Mouse (Mus musculus) heart, postnatal 0 days (tissue): ENCODE data around the gene Wasf3.

Source experiments
- CTCF ChIP-seq: IDR thresholded peaks from 2 replicates; pipeline ENCODE4 v1.5.1; 2016; ENCODE audit warnings: antibody characterized with exemption, control low read depth, low read depth
- EP300 ChIP-seq: IDR thresholded peaks from 2 replicates; pipeline ENCODE4 v1.6.1; 2016; ENCODE audit warnings: antibody characterized with exemption, low read depth

DNA sequence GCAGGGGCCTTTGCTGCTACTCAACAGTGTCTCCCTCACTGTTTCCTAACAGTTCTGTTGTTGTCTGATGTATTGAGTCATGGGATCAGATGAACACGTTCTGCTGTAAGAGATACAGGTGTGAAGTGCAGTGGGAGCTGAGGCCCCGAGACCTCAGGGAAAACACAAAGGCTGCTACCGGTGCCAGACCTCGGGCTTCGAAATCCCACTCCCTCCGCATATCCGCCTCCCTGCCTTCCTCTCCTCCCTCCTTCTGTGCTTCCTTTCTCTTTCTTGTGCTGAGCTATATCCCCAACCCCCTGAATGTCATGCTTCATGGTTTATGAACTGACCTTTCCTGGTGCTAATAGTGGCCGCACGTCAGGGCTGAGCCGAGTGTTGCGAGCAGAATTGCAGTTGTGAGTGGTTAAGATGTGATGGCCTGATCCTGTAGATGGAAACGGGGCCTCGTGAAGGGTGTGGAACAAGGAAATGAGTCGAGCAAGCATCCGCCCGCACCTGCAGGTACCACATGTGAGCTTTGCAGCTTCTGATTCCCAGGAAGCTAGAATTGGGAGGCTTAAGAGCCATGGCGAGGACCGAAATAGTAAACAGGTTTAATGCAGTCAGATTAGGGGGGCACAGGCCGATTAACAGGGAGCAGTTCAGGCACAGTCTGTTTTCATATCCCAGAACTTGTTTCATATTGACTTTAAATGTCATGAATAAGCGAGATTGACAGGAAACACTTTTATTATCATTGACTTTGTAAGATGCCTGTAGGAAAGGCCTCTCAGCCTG is 31.7 kb downstream of the Wasf3 start:
- no peak for TF ChIP-seq CTCF
- TF ChIP-seq EP300, result no peak
